Mouse (Mus musculus) MEL-GATA-1-ER (cell line): ENCODE results near the gene Prkd1.
"Not testable (repeated sequence)": the region's sequence is repeated elsewhere in the genome, so short reads cannot be mapped to it uniquely, and the experiment has no call there.

Source experiments
- DNase-seq: peaks from one replicate; pipeline ENCODE4 v3.0.0-alpha.2; 2012; ENCODE audit warnings: low read depth; ENCODE audit errors: extremely low read depth

The Prkd1 gene

DNA sequence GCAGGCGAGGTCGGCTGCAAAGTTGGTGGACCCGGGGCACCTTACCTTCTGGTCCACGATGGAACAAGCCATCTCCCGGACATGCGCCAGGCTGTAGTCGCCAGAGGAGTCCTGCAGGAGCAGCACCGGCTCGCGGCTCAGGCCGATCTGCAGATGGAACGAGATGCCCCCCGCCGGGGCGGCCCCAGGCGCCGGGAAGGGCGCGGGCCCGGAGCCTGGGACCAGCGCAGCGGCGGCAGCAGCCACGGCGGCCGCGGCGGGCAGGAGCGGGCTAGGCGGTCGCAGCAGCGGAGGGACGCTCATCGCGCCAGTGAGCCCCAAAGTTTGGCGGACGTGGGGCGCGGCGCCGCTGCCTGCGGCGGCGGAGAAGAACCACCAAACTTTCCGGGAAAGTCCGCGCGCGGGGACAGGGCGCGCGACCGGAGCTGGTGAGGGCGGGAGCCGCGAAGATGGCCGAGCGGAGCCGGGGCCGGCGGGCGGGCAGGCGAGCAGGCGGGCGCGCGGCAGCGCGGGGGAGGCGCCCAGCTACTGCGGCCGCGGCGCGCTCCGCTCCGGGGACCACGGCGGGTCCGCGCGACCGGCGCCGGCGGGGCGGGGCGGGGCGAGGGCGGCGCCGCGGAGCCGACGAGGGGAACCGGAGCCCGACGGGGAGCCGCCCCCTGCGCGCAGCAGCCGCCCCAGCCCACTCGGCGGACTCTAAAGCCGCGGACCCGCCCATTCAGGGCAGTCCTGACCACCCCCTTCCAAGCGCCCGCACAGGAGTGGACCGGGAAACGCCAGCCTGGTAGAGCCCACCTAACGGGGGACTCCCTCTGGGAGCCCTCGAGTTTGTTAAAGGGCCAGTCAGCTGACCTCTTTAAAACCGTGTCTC, at the start of gene Prkd1:
Gene Prkd1, minus strand, starts transcription at position 428 of the 871 bp plus-strand sequence.
- no peak for DNase-seq

DNA sequence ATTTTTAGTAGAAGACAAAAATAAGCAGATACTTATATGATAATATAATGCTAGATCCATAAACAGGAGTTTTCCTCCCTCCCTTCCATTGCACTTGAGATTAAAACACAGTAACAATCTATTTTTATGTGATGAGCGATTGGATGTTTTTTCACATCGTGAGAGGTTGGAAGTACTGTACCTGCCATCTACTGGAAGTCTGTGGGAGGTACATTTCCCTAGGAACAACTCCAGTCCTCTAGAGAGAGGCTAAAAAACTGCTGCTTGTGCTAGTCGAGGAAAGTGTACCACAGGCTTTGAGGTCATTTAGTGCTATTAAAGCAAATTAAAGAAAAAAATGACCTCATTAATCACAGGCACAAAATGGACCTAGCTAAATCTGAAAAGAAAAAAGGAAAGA, 48.6 kb upstream of the Prkd1 start:
- DNase-seq = no peak

DNA sequence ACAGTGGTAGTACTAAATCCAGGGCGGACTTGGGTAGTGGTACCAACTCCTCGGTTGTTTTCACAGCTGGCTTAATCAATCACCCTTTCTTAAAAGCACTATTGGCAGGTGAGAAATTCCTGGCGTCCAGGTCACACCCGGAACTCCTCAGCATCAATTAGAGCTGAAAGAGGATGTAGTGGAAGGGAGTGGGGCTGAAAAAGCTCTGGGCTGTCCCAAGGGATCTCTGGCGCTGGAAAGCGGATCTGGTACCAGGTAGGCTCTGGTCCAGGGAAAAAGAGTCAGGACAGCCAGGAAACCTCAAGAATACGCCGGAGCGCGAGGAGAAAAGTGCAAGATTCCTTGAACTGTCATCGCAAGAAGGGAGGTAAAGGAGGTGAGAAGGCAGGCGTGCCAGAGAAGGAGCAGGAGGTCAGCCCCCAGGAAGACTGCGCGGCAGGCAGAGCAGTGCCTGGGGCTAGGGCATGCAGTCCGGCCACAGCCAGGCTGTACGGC, 675 bp downstream of the Prkd1 start:
- no peak for DNase-seq

DNA sequence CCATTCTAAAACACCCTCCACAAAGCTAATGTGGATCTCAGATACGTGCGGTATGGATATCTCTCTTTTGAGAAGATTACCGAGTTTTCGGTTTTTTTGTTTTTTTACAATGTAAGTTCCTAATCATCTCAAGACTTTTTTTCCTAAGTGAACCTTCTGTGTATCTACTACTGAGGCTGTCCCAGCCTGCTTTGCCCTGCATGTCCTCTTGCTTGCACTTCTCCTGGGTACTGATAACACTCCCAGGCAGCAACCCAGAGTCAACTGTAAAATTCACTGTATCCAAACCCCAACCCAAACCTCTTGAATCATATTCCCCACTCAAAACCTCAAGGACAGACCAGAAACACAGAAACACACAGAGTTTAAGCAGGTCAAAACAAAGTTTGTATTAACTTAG, 2.0 kb downstream of the Prkd1 start:
- DNase-seq = no peak

DNA sequence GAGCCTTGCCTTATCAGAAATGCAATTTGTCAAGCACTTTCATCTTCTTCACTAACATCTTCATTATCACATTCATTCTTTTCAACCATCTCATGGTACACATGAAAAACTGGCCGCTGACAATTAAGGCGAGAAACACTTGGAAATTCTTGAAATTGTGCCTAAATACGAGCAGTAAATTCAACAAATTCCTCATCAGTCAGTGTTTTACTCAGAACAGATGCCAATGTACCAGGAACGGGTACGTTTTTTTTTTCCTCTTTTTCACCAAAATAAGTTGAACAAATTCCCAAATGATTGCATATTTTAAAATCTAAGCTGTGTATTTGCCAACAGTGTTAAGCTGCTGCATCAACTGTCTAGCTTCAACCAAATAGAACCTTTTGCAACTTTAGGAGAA, 6.2 kb downstream of the Prkd1 start:
- no peak for DNase-seq

DNA sequence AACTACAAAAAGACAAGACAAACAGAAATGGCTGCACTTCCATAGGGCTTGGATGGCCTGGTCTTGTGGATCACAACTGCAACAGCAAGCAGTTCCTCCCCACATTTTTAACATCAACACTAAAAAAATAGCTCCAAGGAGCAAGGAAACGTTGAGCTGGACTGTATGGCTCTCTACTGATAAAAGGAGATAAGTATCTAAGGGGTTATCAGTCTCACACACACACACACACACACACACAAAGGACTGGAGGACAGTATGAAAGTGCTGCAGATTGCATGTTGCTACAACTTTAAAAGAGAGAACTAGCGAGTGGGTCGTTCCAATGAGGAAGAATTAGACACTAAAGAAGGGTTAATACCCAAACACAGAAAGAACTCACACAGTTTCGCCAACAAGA, 8.7 kb downstream of the Prkd1 start:
- no peak for DNase-seq

DNA sequence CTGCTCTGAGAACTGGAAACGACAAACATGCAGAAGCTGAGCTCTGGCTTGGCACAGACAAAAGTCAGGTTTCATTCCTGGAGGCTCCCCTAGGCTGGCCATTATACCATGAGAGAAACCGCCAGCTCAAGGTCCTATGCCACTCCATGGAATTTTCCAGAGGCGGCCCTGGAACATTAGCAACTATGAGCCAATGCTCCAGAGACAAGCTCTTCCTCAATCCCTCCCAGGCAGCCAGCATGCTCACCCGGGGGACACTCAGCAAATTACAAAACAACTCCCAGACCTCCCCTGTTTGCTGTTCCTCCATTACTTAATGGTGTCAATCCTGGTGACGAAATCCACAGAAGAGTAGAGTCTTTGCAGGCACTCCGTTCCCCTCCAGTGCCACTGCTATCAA, 14.5 kb downstream of the Prkd1 start:
- DNase-seq = no peak

DNA sequence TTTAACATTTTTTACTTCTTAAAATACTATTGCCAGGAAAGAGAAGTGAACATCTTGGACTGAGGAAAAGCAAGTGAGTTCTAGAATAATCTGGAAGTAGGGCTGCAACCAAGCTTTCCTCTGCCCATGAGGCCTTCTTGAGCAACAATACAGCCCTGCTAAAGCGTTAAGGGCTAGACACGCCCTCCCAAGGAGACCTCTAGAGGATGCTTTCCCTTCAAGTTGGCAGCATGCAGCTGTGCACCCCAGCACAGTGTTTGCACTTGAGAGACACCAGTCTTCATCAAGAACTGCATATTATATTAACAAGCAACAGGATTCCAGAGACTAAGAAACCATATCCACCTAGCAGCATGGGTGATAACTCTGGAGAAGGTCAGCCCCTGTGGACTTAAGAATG, 22.8 kb downstream of the Prkd1 start:
- not testable (repeated sequence) for DNase-seq

DNA sequence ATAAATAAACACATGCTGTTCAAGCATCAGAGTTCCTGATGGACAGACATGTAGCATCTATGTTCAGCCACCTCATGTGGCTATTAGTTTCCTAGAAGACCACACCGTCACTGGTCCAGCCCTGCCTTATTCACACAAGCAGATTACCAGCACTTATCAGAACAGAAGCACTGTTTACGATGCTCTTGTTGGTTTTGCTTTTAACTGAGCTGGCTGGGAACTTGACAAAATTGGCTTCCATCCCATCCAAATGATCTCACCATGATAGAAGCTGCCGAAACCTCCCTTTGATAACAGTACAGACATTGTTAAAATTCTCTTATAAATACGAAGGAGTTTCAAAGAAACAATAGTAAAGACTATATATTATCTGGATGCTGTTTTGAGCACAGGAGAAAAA, 24.7 kb downstream of the Prkd1 start:
- DNase-seq = no peak

DNA sequence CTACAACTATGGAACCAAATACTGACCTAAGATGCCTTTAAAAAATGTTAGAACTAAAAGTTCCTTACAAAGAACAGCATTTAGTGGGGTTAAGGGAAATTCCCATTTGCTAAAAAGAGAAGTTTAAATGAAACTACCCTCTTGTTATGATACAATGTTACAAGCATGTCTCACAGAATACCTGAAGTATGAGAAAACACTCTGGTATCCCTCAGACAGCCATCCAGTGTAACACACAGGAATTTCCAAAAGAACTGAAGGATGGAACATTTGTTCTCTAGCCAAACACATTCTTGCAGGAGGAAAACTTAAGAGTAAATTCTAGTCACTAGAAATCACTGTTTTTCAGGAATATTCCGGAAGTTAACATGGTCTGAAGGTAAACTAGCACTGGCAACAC, 33.0 kb downstream of the Prkd1 start:
- DNase-seq = no peak

DNA sequence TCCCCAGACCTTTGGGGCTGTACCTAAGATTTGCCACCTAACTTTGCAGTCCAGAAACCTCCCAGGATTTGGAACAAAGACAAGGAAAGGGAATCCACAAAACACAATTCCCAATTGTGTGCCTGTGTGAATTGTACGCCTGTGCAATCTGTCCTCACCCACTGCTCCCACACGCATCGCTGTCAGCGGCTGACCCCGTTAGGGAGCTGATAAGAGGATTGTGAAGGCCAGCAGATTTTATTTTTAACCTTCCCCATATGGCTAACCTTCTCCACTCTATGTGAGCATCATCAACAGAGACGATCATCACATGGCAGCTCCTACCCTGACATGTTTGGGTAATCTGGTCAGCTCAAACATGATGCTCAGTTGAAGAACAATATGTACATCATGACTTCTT, 34.6 kb downstream of the Prkd1 start:
- DNase-seq = no peak

DNA sequence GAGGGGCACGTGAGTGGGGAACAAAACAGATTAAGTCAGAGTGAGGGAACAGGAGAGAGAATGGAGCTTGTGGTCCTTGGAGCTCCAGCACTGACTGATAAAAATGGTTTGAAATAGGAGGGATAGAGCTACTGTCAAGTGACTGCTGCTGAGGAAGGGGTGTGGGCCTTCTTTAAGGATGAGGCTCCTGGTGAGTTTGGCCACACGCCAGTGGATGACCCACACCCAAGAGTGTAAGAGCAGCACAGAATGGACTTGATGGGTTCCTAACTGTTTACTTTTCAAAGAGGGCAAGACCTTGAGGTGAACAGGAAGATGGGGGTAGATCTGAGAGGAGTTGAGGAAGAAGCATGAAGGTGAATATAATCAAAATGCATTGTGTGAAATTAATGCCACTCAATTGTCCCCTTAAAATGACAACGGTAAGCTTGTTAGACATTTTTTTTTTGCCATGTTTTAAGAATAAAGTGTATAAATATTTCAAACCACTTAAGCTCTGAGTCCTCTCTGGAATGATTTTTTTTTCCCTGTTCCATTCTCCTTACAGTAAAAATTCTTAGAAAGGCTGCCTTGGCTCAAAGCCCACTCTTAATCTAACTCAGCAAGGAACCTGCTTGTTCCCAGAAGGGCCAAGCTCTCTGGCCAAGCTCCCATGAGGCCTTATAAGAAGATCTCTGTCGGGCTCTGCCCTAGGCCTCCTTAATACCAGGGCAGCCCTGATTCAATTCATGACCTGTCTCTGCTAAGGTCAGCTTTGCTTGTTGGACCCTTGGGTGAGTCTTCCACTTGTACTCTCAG, 42.0 kb downstream of the Prkd1 start:
- no peak for DNase-seq

DNA sequence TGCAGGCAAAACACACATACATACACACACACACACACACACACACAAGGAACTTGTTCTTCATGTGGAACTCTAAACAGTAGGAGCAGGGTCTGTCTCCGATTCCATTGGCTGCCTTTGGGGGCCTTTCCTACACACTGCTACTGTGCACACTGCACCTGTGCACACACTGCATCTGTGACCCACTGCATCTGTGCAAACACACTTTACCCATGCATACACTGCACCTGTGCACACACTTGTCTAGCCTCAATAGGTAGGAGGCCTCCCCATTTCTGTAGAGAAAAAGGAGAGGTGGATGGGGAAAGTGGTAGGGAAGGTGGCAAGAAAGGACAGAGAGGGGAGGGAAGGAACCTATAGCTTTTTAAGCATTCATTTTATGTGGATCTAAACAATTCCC, 49.5 kb downstream of the Prkd1 start:
- no peak for DNase-seq

DNA sequence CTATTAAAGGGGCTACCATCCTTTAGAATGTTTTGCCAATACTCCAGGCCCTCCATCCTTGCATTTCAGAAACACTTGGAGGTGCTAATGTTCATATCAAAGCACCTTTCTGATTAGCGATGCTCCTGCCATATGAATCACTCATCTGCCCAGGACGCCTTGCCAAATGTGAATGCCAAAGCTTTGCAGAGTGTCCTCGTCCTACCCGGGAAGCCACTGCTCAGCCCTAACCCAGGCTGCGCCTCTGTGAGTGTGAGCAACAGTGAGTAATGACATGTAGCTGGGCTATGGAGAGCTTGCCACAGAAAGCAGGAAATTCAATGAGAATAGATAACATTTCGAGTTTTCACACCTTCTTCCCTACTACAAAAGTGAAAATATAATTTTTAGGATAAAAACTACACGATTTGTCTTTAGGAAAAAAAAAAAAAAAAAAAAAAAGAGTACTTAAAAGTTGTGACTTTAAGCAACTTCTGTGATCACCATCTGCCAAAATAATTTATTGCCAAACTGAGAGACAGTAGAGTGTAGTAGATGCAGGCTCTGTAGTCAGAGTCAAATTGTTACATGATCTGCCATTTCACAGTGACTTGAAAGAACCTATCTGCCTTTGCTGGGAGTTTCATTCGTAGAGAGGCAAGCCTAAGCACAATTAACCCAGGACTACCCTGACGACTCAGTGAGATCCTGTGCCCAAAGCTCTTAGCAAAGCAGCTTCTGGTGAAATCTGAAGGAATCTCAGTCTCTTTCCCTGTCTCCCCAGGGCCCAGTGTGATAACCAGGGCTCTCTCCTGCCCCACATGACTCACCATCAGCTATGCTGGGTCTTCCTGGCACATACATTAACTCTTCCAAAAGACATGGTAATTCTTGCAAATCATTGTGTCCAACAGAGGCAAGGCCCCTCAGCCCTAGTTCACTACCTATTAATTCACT, 50.6 kb downstream of the Prkd1 start:
- DNase-seq = no peak

DNA sequence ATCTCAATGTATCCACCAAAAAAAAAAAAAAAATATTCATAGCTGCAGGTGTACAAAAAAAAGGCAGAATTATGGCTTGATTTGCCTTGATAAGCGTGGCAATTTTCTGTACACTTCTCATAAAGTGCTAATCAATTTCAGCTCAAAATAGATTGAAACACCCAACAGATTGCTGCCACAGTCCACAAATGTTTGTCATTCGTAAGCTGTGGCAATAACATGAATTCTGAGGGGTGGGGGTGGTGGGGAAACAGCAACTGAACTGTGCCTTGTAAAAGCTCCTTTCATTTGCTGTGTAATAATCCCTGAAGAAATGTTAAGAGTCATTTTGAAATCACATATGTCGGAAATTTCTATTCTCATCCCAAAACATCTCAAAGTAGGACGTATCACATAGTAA, 51.4 kb downstream of the Prkd1 start:
- DNase-seq = no peak

DNA sequence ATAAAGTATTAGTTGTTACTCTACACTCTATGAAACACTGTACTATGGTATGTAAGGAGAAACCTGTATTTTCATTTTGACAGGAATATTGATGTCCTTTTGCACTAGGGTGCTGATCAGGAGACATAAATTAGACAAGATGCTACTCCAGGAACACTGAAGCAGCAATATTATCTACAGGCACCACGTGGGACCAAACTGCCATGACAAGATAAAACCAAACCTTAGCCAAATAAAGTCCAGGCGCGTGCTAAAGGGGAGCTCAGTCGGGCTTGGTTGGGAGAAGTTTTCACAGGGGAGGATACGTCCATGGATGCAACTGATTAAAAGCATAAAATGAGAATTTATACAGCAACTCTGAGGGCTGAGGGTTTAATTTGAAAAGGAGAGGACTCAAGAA, 53.1 kb downstream of the Prkd1 start:
- DNase-seq = no peak

DNA sequence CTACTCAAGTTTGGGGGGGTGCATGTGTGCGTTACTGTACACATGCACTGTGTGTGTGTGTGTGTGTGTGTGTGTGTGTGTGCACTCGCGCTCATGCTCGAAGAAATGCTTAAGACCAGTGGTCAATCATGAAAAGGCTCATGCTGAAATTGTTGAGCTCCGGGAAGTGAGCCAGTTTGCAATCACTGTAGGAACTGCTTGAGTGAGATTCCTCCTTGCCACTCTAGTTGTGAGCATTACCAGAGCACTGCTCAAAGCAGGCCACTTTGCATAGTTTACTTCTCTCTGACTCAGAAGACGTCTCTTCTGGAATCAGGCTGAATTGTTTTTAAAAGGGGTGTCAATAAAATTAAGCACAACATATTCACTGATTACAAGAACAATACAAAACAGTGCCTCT, 54.4 kb downstream of the Prkd1 start:
- no peak for DNase-seq

DNA sequence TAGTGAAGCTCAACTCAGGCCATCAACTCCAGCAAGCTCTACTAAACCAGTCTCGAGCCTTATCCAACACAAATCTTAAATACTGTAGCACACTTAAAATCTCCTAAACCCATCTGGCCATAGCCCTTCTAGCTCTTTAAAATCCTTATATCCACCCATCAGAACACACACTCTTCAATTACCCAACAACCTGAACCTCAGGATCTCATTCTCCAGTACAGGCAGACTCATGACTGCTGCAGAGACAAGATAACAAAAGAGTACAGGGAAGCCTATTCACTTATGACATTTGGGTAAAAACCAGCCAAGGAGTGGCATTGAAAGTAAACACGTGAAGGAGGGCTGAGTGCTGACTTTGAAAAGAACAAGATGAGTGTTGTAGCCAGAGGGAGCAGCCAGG, 55.4 kb downstream of the Prkd1 start:
- DNase-seq = no peak

DNA sequence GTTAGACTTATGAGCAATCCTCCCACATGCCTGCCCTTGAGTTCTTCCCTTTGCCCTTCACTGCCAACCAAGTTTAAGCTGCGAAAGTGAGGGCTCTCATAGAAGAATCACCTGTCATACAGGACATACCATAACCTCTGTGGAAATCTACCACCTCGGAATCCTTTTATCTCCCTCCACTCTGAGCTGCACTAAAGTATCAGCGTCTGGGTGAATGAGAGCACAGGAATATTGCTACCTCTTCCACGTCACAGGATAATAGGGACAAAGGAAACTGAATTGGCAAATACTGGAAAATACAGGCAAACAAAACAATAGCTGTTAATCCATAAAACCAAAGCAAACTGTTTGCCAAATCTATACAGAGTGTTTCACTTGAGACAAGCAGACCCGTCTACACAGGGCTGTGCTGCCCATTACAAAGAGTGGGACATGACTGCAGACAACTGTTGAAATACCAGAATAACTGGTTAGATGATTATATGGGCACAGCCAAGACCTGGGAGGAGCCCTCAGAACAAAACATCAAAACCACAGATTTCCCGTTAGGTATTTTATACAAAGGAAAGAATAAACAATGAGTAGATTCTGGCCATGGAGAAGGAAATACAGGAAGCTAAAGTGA, 60.6 kb downstream of the Prkd1 start:
- DNase-seq = no peak

DNA sequence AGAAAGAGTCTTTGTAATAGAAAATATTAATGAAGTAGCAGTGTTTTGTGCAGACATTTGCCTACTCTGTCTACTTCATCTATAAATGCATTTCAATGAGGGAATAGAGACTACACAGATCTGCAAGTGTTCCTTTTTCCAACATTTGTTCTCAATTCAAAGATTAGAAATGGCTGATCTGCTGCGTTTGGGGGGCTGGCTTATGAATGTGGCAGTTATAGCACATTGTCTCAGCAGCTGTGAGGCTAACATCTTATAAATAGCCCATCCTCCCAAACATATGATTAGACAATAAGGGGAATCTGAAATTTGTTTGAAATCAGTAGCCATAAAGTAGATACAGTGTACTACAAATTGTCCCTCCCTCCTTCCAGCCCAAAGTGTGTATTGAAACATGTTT, 83.7 kb downstream of the Prkd1 start:
- no peak for DNase-seq

DNA sequence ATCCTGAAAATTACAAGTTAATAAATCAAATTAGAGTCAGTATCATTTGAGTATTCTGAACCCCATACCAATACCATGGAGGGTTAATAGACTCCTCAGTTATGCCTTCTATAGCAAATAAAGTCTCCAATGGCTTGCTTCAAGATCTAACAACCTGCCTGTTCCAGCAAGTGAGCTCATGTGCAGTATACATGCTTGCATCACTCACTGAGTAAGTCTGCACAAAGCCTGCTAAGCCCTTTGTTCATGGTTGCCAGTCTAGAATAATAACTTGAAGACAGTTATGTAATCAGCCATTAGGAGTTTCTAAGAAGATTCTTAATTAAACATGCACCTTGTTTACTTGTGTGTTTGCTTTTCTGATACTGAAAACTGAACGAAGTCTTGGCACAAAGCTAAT, 88.4 kb downstream of the Prkd1 start:
- no peak for DNase-seq
